Mouse (Mus musculus): ENCODE results near the gene Gm10720.
"Not testable (repeated sequence)": the region's sequence is repeated elsewhere in the genome, so short reads cannot be mapped to it uniquely, and the experiment has no call there.

- TF ChIP-seq CTCF (IDR thresholded peaks at IDR 0.05; ENCODE audit: borderline replicate concordance, control insufficient read depth, extremely low read depth, insufficient read depth, low read length, poor library complexity); POLR2A (IDR thresholded peaks at IDR 0.05; ENCODE audit: control insufficient read depth, extremely low read depth, insufficient read depth, low read length, poor library complexity): not testable (repeated sequence)
Measured at GRCm38 (mm10) chr9:3001948-3002659, 13.3 kb upstream of the Gm10720 start.
